Mouse (Mus musculus): ENCODE data around the gene 4930442H23Rik. TPM values are rescaled to one million over a fixed set of nuclear protein-coding genes. Genes with fewer than 3 reads are reported as not detected.

The 4930442H23Rik gene
- not detected in 2 replicates for polyA plus RNA-seq (2012; rRNA removed)

DNA sequence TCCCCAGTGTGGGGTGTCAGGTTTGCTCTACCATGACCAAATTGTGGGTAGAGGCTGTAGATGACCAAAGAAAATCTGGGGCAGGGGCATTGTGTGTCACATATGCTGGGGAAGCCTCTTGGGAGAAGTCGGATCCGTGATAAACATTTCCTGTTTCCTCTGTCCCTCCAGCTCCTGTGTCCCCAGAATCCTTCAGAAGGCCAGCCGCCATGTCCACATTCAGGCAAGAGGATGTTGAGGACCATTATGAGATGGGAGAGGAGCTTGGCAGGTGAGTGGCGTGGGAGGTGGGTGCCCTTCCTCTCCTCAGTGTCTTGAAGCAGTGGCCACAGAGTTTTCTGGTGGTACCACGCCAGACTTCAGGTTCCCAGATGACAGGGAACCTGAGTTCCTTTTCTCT, at the start of gene 4930442H23Rik:
4930442H23Rik (minus strand) TSS at position 45 of the 400 bp plus-strand sequence.

DNA sequence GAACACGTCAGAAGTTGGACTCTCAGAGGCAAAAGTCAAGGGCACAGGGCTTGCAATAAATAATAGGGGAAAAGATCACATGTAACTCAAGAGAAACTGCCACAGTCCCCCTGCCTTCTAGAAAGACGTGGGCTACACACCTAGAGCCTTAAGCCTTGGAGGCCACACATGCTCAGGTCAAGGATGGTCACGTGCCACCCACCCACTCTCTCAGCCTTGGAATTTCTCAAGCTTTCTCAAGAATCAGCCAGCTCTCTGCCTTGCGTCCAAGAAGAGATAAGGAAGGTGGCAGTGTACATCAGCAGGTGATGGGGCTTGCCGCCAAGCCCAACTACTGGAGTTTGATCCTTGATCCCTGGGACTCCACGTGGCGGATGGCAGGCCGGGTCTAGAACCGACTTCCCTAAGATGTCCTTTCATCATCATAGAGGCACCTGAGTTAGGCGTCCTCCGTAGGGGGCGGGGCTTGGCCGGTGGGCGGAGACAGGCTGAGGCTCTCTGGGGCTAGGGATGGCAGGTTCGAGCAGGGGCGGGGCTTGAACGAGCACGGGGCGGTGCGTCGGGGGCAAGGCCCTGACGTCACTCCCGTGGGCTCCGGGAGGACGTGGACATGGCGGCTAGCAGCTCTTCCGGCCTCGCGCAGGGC, 49.1 kb upstream of the 4930442H23Rik start, which contains the start of gene Zfr2:
Zfr2 (plus strand) TSS at position 576 of the 646 bp plus-strand sequence.

DNA sequence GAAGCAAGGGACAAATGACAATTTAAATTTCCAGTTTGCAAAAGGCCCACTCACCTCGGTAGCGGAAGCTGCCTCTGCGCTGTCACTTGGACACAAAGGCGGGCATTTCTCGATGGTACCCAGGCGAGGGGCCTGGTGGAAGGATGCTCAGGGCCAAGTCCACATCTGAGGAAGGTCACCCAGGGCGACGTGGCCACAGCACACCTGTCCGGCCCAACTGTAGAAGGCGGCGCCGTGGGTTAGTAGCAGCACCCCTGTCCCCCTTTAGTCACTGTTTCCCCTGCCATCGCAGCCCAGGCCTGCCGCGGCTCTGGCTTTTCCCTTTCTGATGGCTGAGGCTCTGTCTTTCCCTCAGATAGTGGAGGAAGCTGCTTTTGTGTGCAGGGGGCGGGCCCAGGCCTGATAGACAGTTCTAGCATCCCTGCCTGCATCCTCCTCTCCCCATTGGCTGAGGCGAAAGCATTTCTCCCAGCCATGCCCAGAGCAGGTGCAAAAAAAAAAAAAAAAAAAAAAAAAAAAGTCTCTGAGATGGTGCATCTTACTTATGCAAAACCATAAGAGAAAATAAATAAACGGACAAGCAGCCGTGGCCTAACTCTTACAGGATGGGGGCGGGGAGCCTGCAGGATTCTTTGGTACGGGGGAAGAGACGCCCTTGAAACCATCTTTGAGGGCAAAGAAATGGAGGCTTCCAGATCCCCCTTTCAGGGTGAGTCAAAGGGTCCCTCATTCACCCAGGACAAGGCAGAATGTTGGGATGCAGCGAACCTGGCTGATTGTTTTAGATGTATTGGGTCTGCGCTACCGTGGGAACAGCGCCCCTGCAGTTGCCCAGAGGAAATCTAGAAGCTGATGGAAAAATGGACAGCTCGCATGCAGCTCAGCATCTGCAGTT, 47.0 kb upstream of the 4930442H23Rik start, which contains the start of gene Atcay:
Atcay (minus strand) TSS at position 396 of the 895 bp plus-strand sequence.

DNA sequence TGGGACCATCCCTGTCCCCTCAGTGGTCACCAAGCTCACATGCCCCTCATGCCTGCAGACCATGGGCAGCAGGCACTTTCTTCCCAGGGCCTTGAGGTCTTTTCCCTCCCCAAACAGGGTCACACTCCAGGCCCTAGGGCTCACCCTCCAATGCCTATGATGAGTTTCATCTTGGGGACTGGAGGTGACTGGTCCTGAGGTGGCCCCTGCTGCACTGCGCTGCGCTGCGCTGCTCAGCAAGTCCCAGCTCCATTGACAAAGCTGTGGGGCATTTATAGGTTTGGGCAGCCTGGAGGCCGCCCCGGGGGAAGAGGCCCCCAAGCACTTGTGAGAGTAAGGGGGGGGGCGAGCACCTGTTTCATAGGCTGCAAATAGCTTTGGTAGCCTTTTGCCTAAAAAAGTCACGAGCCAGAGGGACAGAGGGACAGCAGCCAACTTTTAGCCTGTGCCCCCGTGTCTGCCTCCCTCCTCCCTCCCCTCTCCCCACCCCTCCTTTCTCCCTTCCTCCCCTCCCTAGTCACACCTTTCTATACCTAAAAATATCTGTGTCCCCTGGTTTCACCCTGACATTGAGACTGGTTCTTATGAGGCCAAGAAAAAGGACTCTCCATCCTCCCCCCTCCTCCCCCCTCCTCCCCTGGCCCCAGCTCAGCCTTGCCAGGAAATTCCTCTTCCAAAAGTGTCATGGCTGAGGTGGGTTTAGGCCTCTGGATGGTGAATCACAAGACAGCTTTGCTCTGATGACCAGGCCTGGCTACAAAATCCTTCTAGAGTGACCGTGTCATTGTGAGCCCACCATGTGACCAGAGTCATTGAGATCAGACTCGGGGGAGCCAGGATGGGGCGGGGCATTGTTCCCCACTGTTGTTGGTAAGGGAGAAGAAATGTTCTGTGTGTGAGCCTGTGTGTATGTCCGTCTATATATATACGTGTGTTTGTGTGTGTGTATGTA, 18.4 kb upstream of the 4930442H23Rik start, which contains the start of gene Nmrk2:
Nmrk2 (minus strand) TSS at position 245 of the 952 bp plus-strand sequence.

DNA sequence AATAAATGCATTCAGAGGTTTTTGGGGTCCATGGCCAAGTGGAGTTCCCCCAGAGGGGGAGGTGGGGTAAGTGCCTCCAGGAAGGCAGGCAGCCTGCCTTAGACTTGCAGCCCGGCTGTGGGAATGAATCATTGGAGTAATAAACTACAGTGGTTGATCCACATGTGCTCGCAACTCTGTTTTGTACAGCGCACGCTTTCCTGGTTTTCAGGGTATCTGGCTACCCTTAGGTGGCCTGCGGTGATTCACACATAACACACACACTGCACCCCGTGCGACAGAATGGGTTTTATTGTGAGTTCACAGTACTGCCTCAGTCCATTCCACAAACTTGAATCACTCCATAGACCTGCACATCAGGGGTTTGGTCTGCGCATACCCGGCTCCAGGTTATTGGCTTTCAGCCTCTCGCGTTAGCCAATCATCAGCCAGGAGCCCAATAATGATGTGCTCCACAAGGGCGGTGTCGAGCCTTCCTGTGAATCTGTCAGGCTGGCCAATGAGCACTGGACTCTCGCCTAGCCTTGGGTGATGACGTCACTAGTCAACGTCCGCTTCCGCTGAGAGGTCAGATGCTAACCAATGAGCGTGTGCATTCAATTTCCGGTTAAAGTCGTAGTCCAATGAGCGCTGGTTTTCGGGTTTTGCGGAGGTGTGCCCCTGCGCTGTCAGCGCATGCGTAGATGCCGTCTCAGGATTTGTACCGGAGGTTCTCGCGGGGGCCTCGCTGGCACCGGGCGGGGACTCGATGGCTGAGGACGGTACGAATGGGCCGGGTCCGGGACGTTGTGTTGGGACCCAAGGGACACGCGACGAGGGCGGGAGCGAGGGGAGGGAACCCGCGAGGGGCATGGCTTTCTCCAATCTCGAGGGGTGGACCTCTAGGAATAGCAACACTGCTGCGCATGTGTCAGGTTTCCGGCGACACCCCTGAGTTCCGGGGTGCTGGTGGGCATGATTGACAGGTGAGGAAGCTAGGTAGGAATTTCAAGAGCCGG, 1.0 kb downstream of the 4930442H23Rik start, which contains the start of gene Dapk3:
Dapk3 (plus strand) TSS at position 670 of the 998 bp plus-strand sequence.

DNA sequence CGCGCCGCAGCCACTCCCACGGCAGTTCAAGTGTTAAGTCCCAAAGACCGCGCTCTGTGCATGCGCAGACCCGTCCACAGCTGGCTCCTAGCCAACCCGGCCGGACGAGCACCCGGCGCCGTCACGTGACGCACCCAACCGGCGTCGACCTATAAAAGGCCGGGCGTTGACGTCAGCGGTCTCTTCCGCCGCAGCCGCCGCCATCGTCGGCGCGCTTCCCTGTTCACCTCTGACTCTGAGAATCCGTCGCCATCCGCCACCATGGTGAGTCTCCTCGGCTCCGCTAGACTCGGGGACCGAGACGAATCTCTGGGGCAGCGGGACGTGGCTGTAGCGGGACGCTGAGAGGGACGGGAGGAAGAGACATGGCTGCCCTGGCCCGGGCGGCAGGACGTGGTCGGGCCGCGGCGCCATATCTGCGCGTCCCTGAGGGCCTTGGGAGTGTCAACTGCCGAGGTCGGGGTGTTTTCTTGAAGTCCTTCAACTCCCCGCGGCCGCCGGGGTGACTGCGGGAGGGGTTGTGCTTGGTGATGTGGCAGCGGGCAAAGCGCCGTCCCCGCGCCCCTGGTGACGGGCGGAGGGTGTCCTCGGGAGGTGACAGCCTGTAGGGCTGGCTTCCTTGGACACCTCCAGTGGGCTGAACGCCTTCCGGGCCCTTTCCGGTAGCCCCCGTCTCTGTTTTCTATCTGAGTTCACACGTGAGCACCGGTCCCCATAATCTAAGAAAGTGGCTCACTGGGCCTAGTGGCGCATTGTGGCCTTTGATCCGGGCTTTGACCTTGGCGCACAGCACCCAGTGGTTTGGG, 7.0 kb downstream of the 4930442H23Rik start, which contains the start of gene Eef2:
Eef2 (plus strand) TSS at position 166 of the 806 bp plus-strand sequence.

DNA sequence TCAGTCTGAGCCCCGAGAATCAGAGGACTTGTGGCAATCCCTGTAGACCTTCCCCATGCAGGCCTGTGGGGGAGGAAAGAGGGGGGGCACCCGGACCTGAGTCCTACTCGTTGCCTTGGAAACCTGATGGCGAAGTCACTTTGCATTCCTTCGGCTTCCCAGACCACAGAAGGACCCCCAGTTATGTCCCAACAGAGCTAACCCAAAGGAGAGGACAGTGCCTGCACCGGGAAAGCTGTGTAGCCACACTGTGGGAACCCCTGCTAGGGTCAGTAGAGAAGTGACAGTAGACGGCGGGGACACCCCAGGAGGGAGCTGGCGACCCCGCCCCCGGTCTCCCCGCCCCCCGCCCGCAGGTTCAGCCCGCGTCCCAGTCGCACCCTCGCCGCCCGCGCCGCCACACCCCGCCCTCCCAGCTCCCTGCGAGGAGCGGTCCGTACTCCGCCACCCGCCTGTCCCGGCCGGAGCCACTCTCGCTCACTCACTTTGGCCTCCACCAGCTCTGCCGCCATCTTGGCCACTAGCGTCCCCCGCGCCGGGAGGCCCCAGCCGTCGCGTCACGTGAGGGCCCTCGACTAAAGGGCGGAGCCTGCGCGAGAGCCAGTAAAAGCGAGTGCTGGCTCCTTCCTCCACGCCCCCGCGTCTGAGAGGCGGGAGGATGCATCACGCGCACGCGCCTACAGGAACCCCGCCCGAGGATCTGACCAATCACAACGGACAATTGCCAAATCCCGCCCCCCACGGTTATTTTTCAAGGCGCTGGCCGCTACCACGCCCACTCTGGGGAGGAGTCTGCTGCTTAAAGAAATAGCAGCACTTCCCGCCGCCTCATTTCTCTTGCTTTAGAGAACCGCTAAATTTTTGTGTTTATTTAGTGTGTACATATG, 16.2 kb downstream of the 4930442H23Rik start, which contains the start of gene Pias4:
Pias4 (minus strand) TSS at position 724 of the 887 bp plus-strand sequence.

DNA sequence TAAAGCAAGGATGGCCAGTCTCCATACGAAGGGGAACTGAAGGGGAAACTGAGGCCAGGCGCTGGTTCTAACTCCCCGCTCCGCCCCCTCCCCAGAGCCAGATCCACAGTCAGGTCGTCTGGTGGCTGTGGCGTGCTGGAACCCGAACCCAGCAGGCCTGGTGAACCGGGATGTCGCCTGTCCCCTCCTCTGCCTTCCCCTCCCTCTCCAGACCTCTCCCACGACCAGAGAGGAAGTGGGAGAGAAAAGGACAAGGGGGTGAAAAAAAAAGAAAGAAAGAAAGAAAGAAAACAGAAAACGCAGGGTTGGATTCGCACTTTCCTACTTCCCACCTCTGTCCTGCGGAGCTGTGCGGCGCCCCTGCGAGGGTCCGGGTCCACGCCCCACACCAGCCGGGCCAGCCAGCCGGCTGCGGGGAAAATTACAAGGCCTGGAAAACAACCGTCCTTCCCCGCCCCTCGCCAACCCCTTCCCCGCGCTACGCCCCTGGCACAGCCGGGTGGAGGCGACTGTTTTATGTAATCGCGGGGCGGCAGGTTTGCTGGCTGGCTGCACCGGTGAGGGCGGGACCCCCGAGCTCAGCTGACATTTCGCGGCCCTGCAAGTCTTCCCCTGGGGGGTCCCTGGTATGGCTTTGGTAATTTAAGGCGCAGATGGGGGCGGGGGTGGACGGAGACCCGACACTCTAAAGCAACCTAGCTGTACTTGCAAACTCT, 48.5 kb downstream of the 4930442H23Rik start, which contains the start of gene Zbtb7a:
Zbtb7a (plus strand) TSS at position 255 of the 716 bp plus-strand sequence.

Other genes starting within 250 kb of the 4930442H23Rik start
- gene Gng7, start 168.9 kb downstream of the 4930442H23Rik start, polyA plus RNA-seq (2012; rRNA removed) = 5.9 and 6.7 TPM in 2 replicates
- gene Diras1, start 158.2 kb downstream of the 4930442H23Rik start, polyA plus RNA-seq (2012; rRNA removed) = 0.20 and 0.25 TPM in 2 replicates
- gene Slc39a3, start 146.4 kb downstream of the 4930442H23Rik start, polyA plus RNA-seq (2012; rRNA removed) = 54.7 and 57.3 TPM in 2 replicates
- 318 and 335 TPM in 2 replicates for gene Sgta, start 123.7 kb downstream of the 4930442H23Rik start, polyA plus RNA-seq (2012; rRNA removed)
- gene Thop1, start 113.8 kb downstream of the 4930442H23Rik start, polyA plus RNA-seq (2012; rRNA removed) = 133 and 135 TPM in 2 replicates
- gene Creb3l3, start 85.0 kb downstream of the 4930442H23Rik start, polyA plus RNA-seq (2012; rRNA removed) = 4.3 and 7.6 TPM in 2 replicates
- gene Map2k2, start 77.9 kb downstream of the 4930442H23Rik start, polyA plus RNA-seq (2012; rRNA removed) = 253 and 327 TPM in 2 replicates
- 89.6 and 105 TPM in 2 replicates for gene Zbtb7a, start 48.6 kb downstream of the 4930442H23Rik start, polyA plus RNA-seq (2012; rRNA removed)
- gene Pias4, start 15.9 kb downstream of the 4930442H23Rik start, polyA plus RNA-seq (2012; rRNA removed) = 48.8 and 60.5 TPM in 2 replicates
- gene Eef2, start 7.2 kb downstream of the 4930442H23Rik start, polyA plus RNA-seq (2012; rRNA removed) = 2,943 and 3,409 TPM in 2 replicates
- 168 and 226 TPM in 2 replicates for gene Dapk3, start 844 bp downstream of the 4930442H23Rik start, polyA plus RNA-seq (2012; rRNA removed)
- not detected in 2 replicates for gene Nmrk2, start 18.2 kb upstream of the 4930442H23Rik start, polyA plus RNA-seq (2012; rRNA removed)
- not detected in 2 replicates for gene Atcay, start 47.0 kb upstream of the 4930442H23Rik start, polyA plus RNA-seq (2012; rRNA removed)
- 48.7 and 50.1 TPM in 2 replicates for gene Zfr2, start 49.3 kb upstream of the 4930442H23Rik start, polyA plus RNA-seq (2012; rRNA removed)
- 3.3 and 4.2 TPM in 2 replicates for gene Matk, start 69.1 kb upstream of the 4930442H23Rik start, polyA plus RNA-seq (2012; rRNA removed)
- gene Mrpl54, start 83.1 kb upstream of the 4930442H23Rik start, polyA plus RNA-seq (2012; rRNA removed) = 134 and 190 TPM in 2 replicates
- gene Apba3, start 83.1 kb upstream of the 4930442H23Rik start, polyA plus RNA-seq (2012; rRNA removed) = 170 and 185 TPM in 2 replicates
- gene Tjp3, start 107.7 kb upstream of the 4930442H23Rik start, polyA plus RNA-seq (2012; rRNA removed) = 18.6 and 20.4 TPM in 2 replicates
- gene Pip5k1c, start 109.1 kb upstream of the 4930442H23Rik start, polyA plus RNA-seq (2012; rRNA removed) = 90.4 and 97.0 TPM in 2 replicates
- gene Cactin, start 137.3 kb upstream of the 4930442H23Rik start, polyA plus RNA-seq (2012; rRNA removed) = 45.0 and 53.4 TPM in 2 replicates
- 34.6 and 38.7 TPM in 2 replicates for gene Tbxa2r, start 144.9 kb upstream of the 4930442H23Rik start, polyA plus RNA-seq (2012; rRNA removed)
- gene Gipc3, start 159.4 kb upstream of the 4930442H23Rik start, polyA plus RNA-seq (2012; rRNA removed) = 1.8 and 2.4 TPM in 2 replicates
- gene Hmg20b, start 166.6 kb upstream of the 4930442H23Rik start, polyA plus RNA-seq (2012; rRNA removed) = 168 and 202 TPM in 2 replicates
- gene Mfsd12, start 173.6 kb upstream of the 4930442H23Rik start, polyA plus RNA-seq (2012; rRNA removed) = 43.4 and 67.4 TPM in 2 replicates
- 13.7 and 14.3 TPM in 2 replicates for gene 4930404N11Rik, start 182.0 kb upstream of the 4930442H23Rik start, polyA plus RNA-seq (2012; rRNA removed)
- 189 and 205 TPM in 2 replicates for gene Fzr1, start 194.7 kb upstream of the 4930442H23Rik start, polyA plus RNA-seq (2012; rRNA removed)
- 178 and 192 TPM in 2 replicates for gene Dohh, start 200.6 kb upstream of the 4930442H23Rik start, polyA plus RNA-seq (2012; rRNA removed)
- 10.9 and 15.0 TPM in 2 replicates for gene Gm48551, start 200.6 kb upstream of the 4930442H23Rik start, polyA plus RNA-seq (2012; rRNA removed)
- 9.3 and 10.3 TPM in 2 replicates for gene Gm48552, start 205.2 kb upstream of the 4930442H23Rik start, polyA plus RNA-seq (2012; rRNA removed)
- gene Smim24, start 209.2 kb upstream of the 4930442H23Rik start, polyA plus RNA-seq (2012; rRNA removed) = 16.3 and 19.5 TPM in 2 replicates